Mouse (Mus musculus): ENCODE data around the gene Slc41a2.

- TF ChIP-seq POLR2A (IDR thresholded peaks at IDR 0.05; ENCODE audit: insufficient read depth, low read depth, low read length) (no peak), CTCF (IDR thresholded peaks at IDR 0.05) (no peak)
Measured at GRCm38 (mm10) chr10:83202906-83203702, 134.6 kb downstream of the Slc41a2 start.

All from heart, adult 2 months (tissue).